Mouse (Mus musculus) lung, adult 2 months (tissue): ENCODE measurements around the gene Ribc2. TPM values are rescaled to one million over a fixed set of nuclear protein-coding genes. Genes with fewer than 3 reads are reported as not detected.

ENCODE experiments used
- DNase-seq: peaks from one replicate; pipeline ENCODE4 v3.0.0; 2022
- H3K4me1 ChIP-seq: fragments of 200-500 bp; 2 replicates; pipeline ENCODE4 v1.6.1; 2011; ENCODE audit warnings: low read length; ENCODE audit not compliant: control insufficient read depth, insufficient read depth
- H3K4me3 ChIP-seq: fragments of 200-500 bp; replicated peaks from 2 replicates; pipeline ENCODE3; 2011; ENCODE audit warnings: low read depth, mild to moderate bottlenecking, control low read depth, low read length; ENCODE audit errors: extremely low read depth
- CTCF ChIP-seq: fragments of 200-500 bp; IDR thresholded peaks from 2 replicates; pipeline ENCODE4 v1.5.1; 2011; ENCODE audit warnings: mild to moderate bottlenecking, low read length, control low read depth; ENCODE audit not compliant: insufficient read depth
- POLR2A ChIP-seq: fragments of 200-500 bp; IDR thresholded peaks from 2 replicates; pipeline ENCODE4 v1.6.1; 2011; ENCODE audit warnings: low read depth, mild to moderate bottlenecking, control low read depth, low read length, borderline replicate concordance; ENCODE audit errors: extremely low read depth
- WGBS: fragments of 180-500 bp; shearing (Covaris S2); methylation state at CpG from one replicate; pipeline ENCODE4 v1.1.7; 2018; 5-methylcytosine and 5-hydroxymethylcytosine counted together
- polyA plus RNA-seq: library from polyadenylated mRNA; depleted of rRNA; stranded (reverse); fragments of >200 nt; gene quantifications from 2 replicates; pipeline ENCODE4 v1.2.3, GENCODE M21; 2012; rRNA removed

Ribc2 gene
- polyA plus RNA-seq, 1 experiment: 0.43 TPM

- Histone ChIP-seq H3K4me1 (peaks cover 3% of the 10 kb centered on the region), H3K4me3 (no peak overlapping the region)
- 77% methylated on average over 10 of the region's 10 CpGs for whole genome bisulfite sequencing
- no peak for DNase-seq
- TF ChIP-seq POLR2A (no peak), CTCF (no peak)
Observed at GRCm38 (mm10) chr15:85174060-85174459, 42.2 kb downstream of the Ribc2 start.

DNA sequence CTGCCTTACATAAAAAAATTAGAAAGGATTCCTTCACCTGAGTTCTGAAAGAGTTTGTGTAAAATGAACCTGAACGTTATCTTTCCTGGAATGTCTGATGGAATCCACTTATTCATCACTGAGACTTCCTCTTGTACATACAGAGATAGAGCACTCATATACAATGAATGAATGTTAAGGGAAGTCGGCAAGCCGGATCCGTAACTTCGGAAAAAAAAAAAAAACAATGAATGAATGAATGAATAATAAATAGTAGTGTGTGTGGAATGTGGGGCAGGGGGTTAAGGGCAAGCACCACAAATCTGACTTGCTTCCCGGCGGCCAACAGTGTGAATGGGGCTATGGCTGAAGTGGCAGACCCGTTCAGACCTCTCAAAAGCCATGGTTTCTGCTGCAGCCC, 45.7 kb downstream of the Ribc2 start:
- TF ChIP-seq CTCF: no peak
- no peak for TF ChIP-seq POLR2A
- Histone ChIP-seq H3K4me1 (no peaks in the 10 kb centered on the region), H3K4me3 (no peak overlapping the region)
- no peak for DNase-seq
- 40% methylated on average over 8 of the region's 8 CpGs for WGBS

GRCm38 (mm10) chr15:85178172-85178571, 46.3 kb downstream of the Ribc2 start:
- DNase-seq: no peak
- WGBS: 49% methylated on average over 6 of the region's 6 CpGs
- TF ChIP-seq POLR2A (no peak), CTCF (no peak)
- Histone ChIP-seq H3K4me3 (no peak overlapping the region), H3K4me1 (no peaks in the 10 kb centered on the region)

GRCm38 (mm10) chr15:85179528-85180180, 47.8 kb downstream of the Ribc2 start:
- no peaks in the 10 kb centered on the region for H3K4me1 ChIP-seq
- 66% methylated on average over 7 of the region's 7 CpGs for WGBS
- H3K4me3 ChIP-seq: no peak overlapping the region
- TF ChIP-seq POLR2A: no peak
- DNase-seq: no peak

DNA sequence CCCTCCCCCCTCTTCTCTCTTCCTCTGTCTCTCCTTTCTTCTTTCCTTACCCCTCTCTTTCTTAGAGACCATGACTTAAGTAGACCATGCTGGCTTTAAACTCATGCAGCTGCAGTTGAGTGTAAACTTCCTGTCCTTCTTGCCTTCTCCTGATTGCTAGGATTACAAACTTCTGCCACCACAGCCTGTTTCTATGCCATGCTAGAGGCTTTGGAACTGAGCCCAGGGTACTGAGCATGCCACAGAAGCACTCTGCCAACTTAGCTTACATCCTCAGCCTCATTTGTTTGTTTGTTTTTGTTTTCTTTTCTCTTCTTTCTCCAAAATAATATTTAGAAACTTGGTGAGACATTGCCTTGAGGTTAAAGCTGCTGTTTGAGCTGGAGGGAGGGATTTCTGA, 48.5 kb downstream of the Ribc2 start:
- H3K4me1 ChIP-seq: no peaks in the 10 kb centered on the region
- DNase-seq: no peak
- TF ChIP-seq POLR2A: no peak
- no peak for TF ChIP-seq CTCF
- no peak overlapping the region for H3K4me3 ChIP-seq

DNA sequence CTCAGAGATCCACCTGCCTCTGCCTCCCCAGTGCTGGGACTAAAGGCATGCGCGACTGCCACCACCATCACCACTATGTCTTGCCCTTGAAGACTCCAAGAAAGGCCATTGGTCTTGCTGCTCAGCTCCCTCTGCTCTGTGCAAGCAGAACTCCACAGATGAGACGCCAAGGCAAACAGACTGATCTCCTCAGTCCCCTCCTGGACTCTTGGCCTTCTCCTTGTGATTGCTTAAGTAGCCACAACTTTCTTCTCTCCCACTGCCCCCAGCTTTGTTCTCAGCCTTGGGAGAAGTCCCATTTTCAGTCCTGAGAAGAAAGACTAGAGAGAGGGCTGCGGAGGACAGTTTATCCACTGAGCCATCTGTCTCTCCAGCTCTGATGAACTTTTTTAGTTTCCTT, 50.2 kb downstream of the Ribc2 start:
- TF ChIP-seq POLR2A: no peak
- no peak for TF ChIP-seq CTCF
- WGBS: 78% methylated on average over 4 of the region's 4 CpGs
- Histone ChIP-seq H3K4me1 (no peaks in the 10 kb centered on the region), H3K4me3 (no peak overlapping the region)
- no peak for DNase-seq

DNA sequence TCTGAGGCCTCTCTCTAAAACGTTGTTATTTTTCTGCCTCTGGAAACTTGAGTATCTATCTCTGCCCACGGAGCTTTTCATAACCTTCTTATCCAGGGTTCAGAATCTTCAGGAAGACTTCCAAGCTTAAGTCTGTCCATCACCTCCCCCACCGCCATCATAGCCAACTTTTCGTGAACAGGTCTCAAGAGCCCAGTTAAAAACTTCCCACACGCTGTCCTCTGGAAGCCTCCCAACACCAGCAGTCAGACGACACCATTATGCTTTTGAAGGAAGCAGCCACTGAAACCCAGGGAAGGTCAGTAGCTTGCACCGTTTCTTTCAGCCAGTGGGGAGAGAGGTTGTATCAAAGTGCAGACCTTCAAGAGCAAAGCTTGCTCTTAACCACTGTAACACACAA, 55.0 kb downstream of the Ribc2 start:
- TF ChIP-seq POLR2A: no peak
- TF ChIP-seq CTCF: no peak
- 62% methylated on average over 7 of the region's 7 CpGs for WGBS
- Histone ChIP-seq H3K4me3 (no peak overlapping the region), H3K4me1 (no peaks in the 10 kb centered on the region)
- DNase-seq: no peak

- Histone ChIP-seq H3K4me3 (no peak overlapping the region), H3K4me1 (no peaks in the 10 kb centered on the region)
- TF ChIP-seq POLR2A: no peak
- TF ChIP-seq CTCF: no peak
- WGBS: 63% methylated on average over 8 of the region's 8 CpGs
- DNase-seq: no peak
Observed at GRCm38 (mm10) chr15:85188167-85188778, 56.4 kb downstream of the Ribc2 start.

Other genes starting within 250 kb of the Ribc2 start
- 0.07 and 0.20 TPM in 2 replicates for gene Gm29666, start 212.0 kb upstream of the Ribc2 start, polyA plus RNA-seq
- gene Nup50, start 208.7 kb upstream of the Ribc2 start, polyA plus RNA-seq: 5.6 and 6.8 TPM in 2 replicates
- gene 5031439G07Rik, start 143.5 kb upstream of the Ribc2 start, polyA plus RNA-seq: 17.1 and 23.2 TPM in 2 replicates
- 2.0 and 3.0 TPM in 2 replicates for gene Upk3a, start 114.9 kb upstream of the Ribc2 start, polyA plus RNA-seq
- gene Fam118a, start 103.1 kb upstream of the Ribc2 start, polyA plus RNA-seq: 6.7 and 7.0 TPM in 2 replicates
- gene Smc1b, start 114 bp upstream of the Ribc2 start, polyA plus RNA-seq: not detected in 2 replicates
- 116 and 137 TPM in 2 replicates for gene Fbln1, start 73.9 kb downstream of the Ribc2 start, polyA plus RNA-seq
- 116 and 131 TPM in 2 replicates for gene Atxn10, start 204.2 kb downstream of the Ribc2 start, polyA plus RNA-seq